Comparison of ENCODE assay signal across 26 mouse cellular contexts in the genomic region with DNA sequence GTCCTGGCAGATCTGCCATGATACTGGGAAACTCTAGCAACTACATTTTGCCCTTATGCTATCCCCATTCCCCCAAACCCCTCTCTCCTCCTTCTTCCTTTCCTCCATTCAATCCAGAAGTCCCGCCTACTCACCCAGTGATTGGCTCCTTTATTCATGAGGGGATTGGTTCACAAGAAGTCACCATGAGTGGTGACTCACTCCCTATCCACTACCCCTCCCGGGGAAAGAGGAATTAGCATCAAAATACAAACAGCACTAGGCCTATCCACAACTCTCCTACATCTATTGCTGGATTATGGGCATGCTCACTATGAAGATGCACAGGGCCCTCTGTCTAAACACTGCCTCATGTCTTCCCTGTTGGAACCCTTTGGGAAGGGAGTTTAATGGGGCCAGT. TPM values are rescaled to one million over a fixed set of nuclear protein-coding genes. Genes with fewer than 3 reads are reported as not detected.
DNase-seq lines count a peak whose midpoint lies in the region; ATAC-seq and TF ChIP-seq lines count a peak whose summit lies in the region.
"Had no signal": no experiment of that assay in that cellular context is flagged by ENCODE, and none has a peak within 500 bp of the region (broad histone marks: within the 10 kb centered on the region; RNA-seq: fewer than 3 reads in every experiment).

No protein-coding gene starts in this region.

- TF ChIP-seq CTCF in liver, postnatal 0 days (IDR thresholded peaks at IDR 0.05; ENCODE audit: low read depth) = no peak
- TF ChIP-seq CTCF in bone marrow macrophage, adult 2 months (IDR thresholded peaks at IDR 0.05; ENCODE audit: low read depth, low read length) = no peak

- no peak overlapping the region for H3K9ac ChIP-seq in liver, postnatal 0 days (replicated peaks)
- H3K9ac ChIP-seq: embryonic facial prominence, embryonic 13.5 days; forebrain, embryonic 15.5 days; liver, embryonic 13.5 days; midbrain, embryonic 13.5 days; neural tube, embryonic 15.5 days; stomach, embryonic 15.5 days had no signal

- H3K9me3 ChIP-seq in liver, postnatal 0 days (ENCODE audit: low read length) = no peaks in the 10 kb centered on the region
- no peaks in the 10 kb centered on the region for H3K9me3 ChIP-seq in limb, embryonic 10.5 days (replicated peaks)
- H3K9me3 ChIP-seq: embryonic facial prominence, embryonic 13.5 days; forebrain, embryonic 10.5 days; forebrain, embryonic 15.5 days; G1E; liver, embryonic 13.5 days; midbrain, embryonic 13.5 days; neural tube, embryonic 15.5 days; stomach, embryonic 15.5 days had no signal

- no peaks in the 10 kb centered on the region for H3K27me3 ChIP-seq in liver, postnatal 0 days (ENCODE audit: insufficient read depth, low read length)
- H3K27me3 ChIP-seq in limb, embryonic 10.5 days (ENCODE audit: low read depth, poor library complexity, severe bottlenecking) = no peaks in the 10 kb centered on the region
- H3K27me3 ChIP-seq: embryonic facial prominence, embryonic 13.5 days; forebrain, embryonic 15.5 days; midbrain, embryonic 13.5 days; neural tube, embryonic 15.5 days; stomach, embryonic 15.5 days had no signal

- WGBS in liver, postnatal 0 days (ENCODE audit: insufficient replicate concordance) = 49% methylated on average over 2 of the region's 2 CpGs
- 50% methylated on average over 2 of the region's 2 CpGs for WGBS in limb, embryonic 10.5 days

- no peaks in the 10 kb centered on the region for H3K4me1 ChIP-seq in liver, postnatal 0 days (ENCODE audit: insufficient read depth)
- peaks cover 27% of the 10 kb centered on the region for H3K4me1 ChIP-seq in bone marrow macrophage, adult 2 months (ENCODE audit: control insufficient read depth, insufficient read depth, low read length)
- H3K4me1 ChIP-seq in limb, embryonic 10.5 days = peaks cover 6% of the 10 kb centered on the region; the same call in 1 of the 2 replicates
- H3K4me1 ChIP-seq: embryonic facial prominence, embryonic 13.5 days; forebrain, embryonic 10.5 days; forebrain, embryonic 15.5 days; midbrain, embryonic 13.5 days; neural tube, embryonic 15.5 days; stomach, embryonic 15.5 days had no signal

- peak; percentile 9 for DNase-seq in liver, postnatal 0 days
- DNase-seq in liver = no peak
- DNase-seq in 416B (ENCODE audit: low read depth) = peak; percentile 61
- peak; percentile 43 for DNase-seq in Muller cell, postnatal 12 days (ENCODE audit: inconsistent ontology term)
- no peak for DNase-seq in limb, embryonic 10.5 days (ENCODE audit: low spot score)
- DNase-seq in spleen, adult 18-20 months = no peak
- DNase-seq: B cell, adult 2 months; cerebellum, adult 11 months; cerebellum, adult 9-11 months; kidney, postnatal 14 days; liver, embryonic 13.5 days; lung, adult 2 months; lung, postnatal 10 days; retina, postnatal 1 day; right cerebral cortex, postnatal 14 days; thymus, postnatal 4 days had no signal

- ATAC-seq in liver, postnatal 0 days = no peak
- no peak for ATAC-seq in megakaryocyte, adult 5-6 weeks (ENCODE audit: poor library complexity, severe bottlenecking)
- ATAC-seq: forebrain, embryonic 15.5 days; intestine, postnatal 0 days; midbrain, embryonic 13.5 days had no signal

- no peak overlapping the region for H3K4me2 ChIP-seq in liver, postnatal 0 days (ENCODE audit: low read depth, low read length)
- H3K4me2 ChIP-seq: embryonic facial prominence, embryonic 13.5 days; forebrain, embryonic 15.5 days; liver, embryonic 13.5 days; midbrain, embryonic 13.5 days; neural tube, embryonic 15.5 days; stomach, embryonic 15.5 days had no signal

- TF ChIP-seq EP300 in liver, postnatal 0 days (IDR thresholded peaks at IDR 0.05; ENCODE audit: low read depth) = no peak

- H3K4me3 ChIP-seq in liver, postnatal 0 days (ENCODE audit: low read depth, low read length) = no peak overlapping the region
- H3K4me3 ChIP-seq in bone marrow macrophage, adult 2 months (ENCODE audit: insufficient read depth, low read length) = no peak overlapping the region
- no peak overlapping the region for H3K4me3 ChIP-seq in limb, embryonic 10.5 days
- H3K4me3 ChIP-seq: embryonic facial prominence, embryonic 13.5 days; forebrain, embryonic 10.5 days; forebrain, embryonic 15.5 days; liver, embryonic 13.5 days; midbrain, embryonic 13.5 days; neural tube, embryonic 15.5 days; stomach, embryonic 15.5 days had no signal

- no peaks in the 10 kb centered on the region for H3K36me3 ChIP-seq in liver, postnatal 0 days (replicated peaks; ENCODE audit: insufficient read depth, low read length)
- H3K36me3 ChIP-seq in limb, embryonic 10.5 days = no peaks in the 10 kb centered on the region
- H3K36me3 ChIP-seq: forebrain, embryonic 10.5 days; forebrain, embryonic 15.5 days; G1E; liver, embryonic 13.5 days; midbrain, embryonic 13.5 days; neural tube, embryonic 15.5 days; stomach, embryonic 15.5 days had no signal

- TF ChIP-seq POLR2A in bone marrow macrophage, adult 2 months (IDR thresholded peaks at IDR 0.05; ENCODE audit: borderline replicate concordance, low read depth, low read length) = no peak

- no peak overlapping the region for H3K27ac ChIP-seq in liver, postnatal 0 days (ENCODE audit: low read depth)
- H3K27ac ChIP-seq in bone marrow macrophage, adult 2 months (ENCODE audit: insufficient read depth, low read depth, low read length) = peak overlapping the region; percentile 82
- H3K27ac ChIP-seq in limb, embryonic 10.5 days = no peak overlapping the region
- H3K27ac ChIP-seq: embryonic facial prominence, embryonic 13.5 days; forebrain, embryonic 10.5 days; forebrain, embryonic 15.5 days; liver, embryonic 13.5 days; midbrain, embryonic 13.5 days; neural tube, embryonic 15.5 days; stomach, embryonic 15.5 days had no signal

RNA-seq across cellular contexts. Expression of gene Olfml2a, which starts 12.2 kb away (rescaled TPM):
- polyA plus RNA-seq in liver, postnatal 0 days (2015; fragmentation: Nextera tagmentation; extraction: Ambion mirVana) = 0.06 and 0.12 TPM in 2 replicates
- not detected in 2 replicates for polyA plus RNA-seq in bone marrow macrophage, adult 2 months (2012; ENCODE audit: insufficient read depth, insufficient read length, missing spikeins)
- 1.6 and 2.7 TPM in 2 replicates for polyA plus RNA-seq in limb, embryonic 10.5 days (2016; fragmentation: Nextera tagmentation; extraction: Ambion mirVana)
- 0.02 and 0.11 TPM in 2 replicates for total RNA-seq in megakaryocyte, adult 5-6 weeks (2015)
- total RNA-seq in megakaryocyte, adult 5-6 weeks (2017) = not detected in 2 replicates
- polyA plus RNA-seq: G1E had no signal

RNA-seq across cellular contexts. Expression of gene Nr6a1, which starts 16.5 kb away (rescaled TPM):
- polyA plus RNA-seq in liver, postnatal 0 days (2015; fragmentation: Nextera tagmentation; extraction: Ambion mirVana) = 0.83 and 1.1 TPM in 2 replicates
- polyA plus RNA-seq in bone marrow macrophage, adult 2 months (2012; ENCODE audit: insufficient read depth, insufficient read length, missing spikeins) = 2.8 and 3.2 TPM in 2 replicates
- polyA plus RNA-seq in limb, embryonic 10.5 days (2016; fragmentation: Nextera tagmentation; extraction: Ambion mirVana) = 1.9 and 4.8 TPM in 2 replicates
- total RNA-seq in megakaryocyte, adult 5-6 weeks (2015) = 0.34 and 0.51 TPM in 2 replicates
- 0.92 and 3.7 TPM in 2 replicates for total RNA-seq in megakaryocyte, adult 5-6 weeks (2017)

RNA-seq across cellular contexts. Expression of gene Wdr38, which starts 53.3 kb away (rescaled TPM):
- polyA plus RNA-seq in liver, postnatal 0 days (2015; fragmentation: Nextera tagmentation; extraction: Ambion mirVana) = 0.53 and 0.60 TPM in 2 replicates
- polyA plus RNA-seq in bone marrow macrophage, adult 2 months (2012; ENCODE audit: insufficient read depth, insufficient read length, missing spikeins) = 1.0 and 1.1 TPM in 2 replicates
- polyA plus RNA-seq in limb, embryonic 10.5 days (2016; fragmentation: Nextera tagmentation; extraction: Ambion mirVana) = 1.3 and 1.6 TPM in 2 replicates
- 0.29 and 0.34 TPM in 2 replicates for total RNA-seq in megakaryocyte, adult 5-6 weeks (2015)
- total RNA-seq in megakaryocyte, adult 5-6 weeks (2017) = 0.16 and 0.84 TPM in 2 replicates

Comparison
In these comparisons a context has a peak if more than half of its experiments do, and no peak if none do; other contexts are left out.
1. DNase-seq: peak in liver, postnatal 0 days (single experiment), 416B (single experiment) and Muller cell, postnatal 12 days (single experiment); none in liver (single experiment), limb, embryonic 10.5 days (single experiment) and spleen, adult 18-20 months (0 of 2).